Mouse (Mus musculus): ENCODE results near the gene Aqp6.

Gene Aqp6

DNA sequence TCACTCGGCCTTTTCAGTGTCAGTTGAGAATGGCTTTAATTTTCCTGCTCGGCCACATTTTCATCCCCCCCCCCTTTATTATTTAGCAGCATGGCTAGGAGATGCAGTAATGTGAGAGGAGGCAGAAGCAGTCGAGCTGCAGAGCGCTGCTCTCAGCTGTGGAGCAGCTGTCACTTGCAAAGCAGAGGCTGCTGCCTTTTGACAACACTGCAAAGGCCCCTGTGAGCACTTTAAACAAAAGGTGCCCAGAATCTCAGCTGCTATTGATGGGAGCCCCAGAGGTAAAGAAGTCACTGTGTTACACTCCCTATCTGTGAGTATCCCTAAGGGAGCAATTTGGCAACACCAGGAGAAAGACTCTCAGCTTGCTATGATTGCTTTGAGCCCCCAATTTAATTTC is 47.1 kb downstream of the Aqp6 start:
- no peak for DNase-seq (ENCODE audit: low read depth)

DNA sequence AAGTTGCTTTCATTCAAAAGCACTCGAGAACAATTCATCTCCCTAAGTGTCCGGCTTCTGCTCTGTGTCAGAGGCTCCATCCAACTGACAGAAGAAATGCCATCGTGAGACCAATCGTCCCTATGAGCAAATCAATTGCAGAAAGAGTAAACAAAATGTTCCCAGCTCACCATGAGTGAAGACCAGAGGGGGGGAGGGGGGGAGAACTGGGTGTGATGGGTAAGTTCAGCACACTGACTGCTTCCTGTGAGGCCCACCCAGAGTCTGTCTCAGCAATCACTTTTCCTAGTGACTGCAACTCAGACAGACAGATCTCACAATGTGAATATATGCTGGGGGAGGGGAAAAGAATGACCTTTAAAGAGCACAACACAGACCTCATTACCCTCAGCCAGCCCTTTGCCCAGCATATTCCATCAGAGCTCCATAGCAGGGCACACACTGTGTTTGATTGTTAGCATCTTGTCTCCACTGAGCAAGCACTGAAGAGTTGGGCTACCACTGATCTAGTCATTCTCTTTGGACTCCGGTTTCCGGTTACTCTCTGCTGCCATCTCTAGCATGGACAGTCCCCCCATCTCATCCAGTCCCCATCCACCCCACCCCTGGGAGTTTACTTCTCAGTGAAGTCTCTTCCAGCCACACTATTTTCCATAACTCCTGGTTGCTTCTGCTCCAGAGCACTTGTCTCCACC is 48.0 kb downstream of the Aqp6 start:
- no peak for DNase-seq (ENCODE audit: low read depth)

DNA sequence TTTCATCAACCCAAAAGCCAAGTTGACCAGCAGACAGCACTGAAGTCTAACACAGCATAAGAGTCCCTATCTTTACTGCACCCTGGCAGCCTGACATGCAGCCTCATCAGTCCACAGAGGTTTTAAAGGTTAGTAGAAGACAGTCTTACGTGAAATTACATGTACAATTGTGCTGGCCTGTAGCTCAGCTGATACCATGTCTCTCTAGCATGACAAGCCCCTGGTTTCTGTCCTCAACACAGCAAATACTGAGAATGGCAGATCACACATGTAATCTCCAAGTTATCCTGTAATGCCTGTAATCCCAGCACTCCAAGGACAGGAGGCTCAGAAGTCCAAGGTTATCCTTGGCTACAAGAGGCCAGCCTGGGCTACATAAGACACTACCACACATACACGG is 49.1 kb downstream of the Aqp6 start:
- DNase-seq (ENCODE audit: low read depth), result no peak

DNA sequence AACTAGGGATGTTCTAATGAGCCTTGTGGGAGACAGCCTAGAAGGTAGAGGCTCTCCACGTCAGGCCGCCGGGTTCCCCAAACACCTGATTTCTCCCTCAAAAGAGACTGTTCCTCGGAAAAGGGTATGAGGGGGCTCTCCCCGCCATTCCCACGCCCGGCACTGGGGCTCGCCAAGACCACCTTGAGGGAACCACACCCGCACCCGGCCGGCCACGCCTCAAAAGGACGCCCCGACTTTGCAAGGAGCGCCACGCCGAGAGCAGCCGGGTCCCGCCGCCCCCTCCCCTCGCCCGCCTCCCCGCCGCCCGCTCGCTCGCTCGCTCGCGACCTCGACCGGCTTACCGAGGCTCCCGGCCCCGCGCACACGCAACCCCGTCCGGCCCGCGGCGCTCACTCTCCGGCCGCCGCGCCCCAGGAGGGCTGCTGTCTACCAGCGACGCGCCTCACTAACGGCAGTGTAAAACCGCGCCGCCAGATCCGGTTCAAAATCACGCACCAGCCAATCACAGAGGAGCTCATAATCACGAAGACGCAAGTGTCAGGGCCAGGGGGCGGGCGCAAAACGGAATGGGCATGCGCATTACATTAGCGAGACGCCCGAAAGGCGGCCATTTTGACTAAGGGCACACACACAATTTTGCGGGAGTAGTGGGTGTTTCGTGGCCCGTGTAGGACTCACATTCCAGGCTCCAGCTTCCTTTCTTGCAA is 50.1 kb downstream of the Aqp6 start, which contains the start of gene Racgap1:
Gene Racgap1 (minus strand): TSS at position 494 of the 710 bp plus-strand sequence.
- peak; percentile 97 for DNase-seq (ENCODE audit: low read depth)

DNA sequence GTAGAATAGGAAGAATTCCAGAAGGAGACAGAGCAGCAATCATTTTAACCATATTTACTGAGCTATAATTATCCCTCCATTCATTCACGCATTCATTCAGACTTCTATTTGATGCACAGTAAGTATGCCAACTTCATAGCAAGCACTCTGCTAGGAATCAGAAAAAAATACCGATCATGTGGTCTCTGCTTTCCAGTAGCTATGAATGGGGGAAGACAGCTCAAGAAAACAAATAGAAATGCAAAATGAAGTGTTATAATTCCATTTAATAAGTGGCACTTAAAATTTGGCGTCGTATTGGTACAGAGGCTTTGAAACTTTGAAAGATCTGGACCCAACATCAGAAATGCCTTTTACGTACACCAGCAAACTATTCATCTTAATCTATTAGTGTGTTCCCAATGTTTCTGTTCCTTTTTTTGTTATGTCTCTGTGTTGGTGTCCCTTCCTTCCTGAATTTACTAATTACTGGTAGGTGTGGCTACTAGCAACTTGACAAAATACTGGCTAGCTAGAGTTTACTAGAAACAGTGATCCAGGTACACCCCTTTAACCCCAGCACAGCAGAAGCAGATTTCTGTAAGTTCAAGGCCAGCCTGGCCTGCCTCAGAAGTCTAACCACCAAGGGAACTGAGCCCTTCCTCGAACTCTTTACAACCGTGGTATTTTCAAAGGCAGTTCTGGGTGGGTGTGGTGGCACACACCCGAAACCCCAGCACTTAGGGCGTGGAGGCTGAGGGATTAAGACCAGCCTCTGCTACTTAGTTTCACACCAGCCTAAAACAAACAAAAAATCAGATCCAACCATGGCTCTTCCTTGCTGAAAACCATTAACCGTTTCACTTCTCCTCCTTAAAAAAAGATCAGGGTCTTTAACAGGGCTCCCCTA is 51.0 kb downstream of the Aqp6 start:
- DNase-seq (ENCODE audit: low read depth), result no peak

DNA sequence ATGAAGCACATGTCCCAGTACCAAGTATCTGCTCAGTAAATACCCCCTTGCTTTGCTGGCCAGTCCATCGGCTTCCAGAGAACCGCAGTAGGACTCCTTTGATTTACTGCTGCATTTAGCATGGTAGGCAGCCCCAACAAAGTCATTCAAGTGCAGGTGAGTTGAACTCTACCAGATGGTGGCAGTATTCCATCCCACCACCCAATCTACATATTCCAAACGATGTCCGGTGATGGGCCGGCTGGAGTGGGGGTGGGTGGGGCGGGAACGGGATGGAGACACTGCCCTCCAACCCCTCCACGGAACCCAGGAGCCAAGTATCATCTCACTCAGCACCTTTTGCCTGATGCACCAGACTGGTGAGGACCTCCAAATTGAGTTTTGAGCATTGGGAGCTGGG is 52.1 kb downstream of the Aqp6 start:
- no peak for DNase-seq (ENCODE audit: low read depth)

DNA sequence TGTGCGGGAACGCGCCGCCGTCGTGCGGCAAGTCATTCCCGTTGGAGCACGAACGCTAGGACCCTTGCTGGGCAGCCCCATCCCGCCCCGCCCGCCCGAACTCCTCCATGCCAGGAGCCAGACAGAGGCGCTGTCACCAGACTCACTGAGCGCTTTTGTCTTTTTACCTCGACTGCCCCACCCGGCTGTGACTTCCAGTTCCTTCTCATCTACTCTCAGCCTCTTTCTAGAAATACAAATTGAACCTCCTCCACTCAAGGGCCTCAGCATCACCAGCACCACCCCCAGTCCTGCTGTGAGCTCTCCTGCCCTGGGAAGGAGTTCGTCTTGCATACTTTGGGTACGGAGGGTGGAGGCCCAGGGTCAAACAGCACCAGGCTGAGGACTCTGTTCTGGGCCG is 52.7 kb downstream of the Aqp6 start:
- DNase-seq (ENCODE audit: low read depth), result no peak
